Mouse (Mus musculus) cerebellum, adult 11-12 months (tissue): ENCODE results near the gene 1600015I10Rik.
"Not testable (repeated sequence)": the region's sequence is repeated elsewhere in the genome, so short reads cannot be mapped to it uniquely, and the experiment has no call there.

Experiments
- DNase-seq: peaks from one replicate; pipeline ENCODE4 v3.0.0; 2022

The 1600015I10Rik gene

GRCm38 (mm10) chr6:48929595-48929994 is at the start of gene 1600015I10Rik:
TSS of gene 1600015I10Rik (plus strand) at chr6:48929895.
- no peak for DNase-seq

- DNase-seq = no peak
Measured at GRCm38 (mm10) chr6:48894203-48894602, 35.5 kb upstream of the 1600015I10Rik start.

GRCm38 (mm10) chr6:48894938-48895818 is 34.5 kb upstream of the 1600015I10Rik start:
- DNase-seq = no peak

GRCm38 (mm10) chr6:48895941-48896340 is 33.8 kb upstream of the 1600015I10Rik start:
- DNase-seq = no peak

- no peak for DNase-seq
Measured at GRCm38 (mm10) chr6:48896956-48897355, 32.7 kb upstream of the 1600015I10Rik start.

- not testable (repeated sequence) for DNase-seq
Measured at GRCm38 (mm10) chr6:48901316-48901715, 28.4 kb upstream of the 1600015I10Rik start.

- no peak for DNase-seq
Measured at GRCm38 (mm10) chr6:48902511-48903406, 26.9 kb upstream of the 1600015I10Rik start.

GRCm38 (mm10) chr6:48903437-48903836 is 26.3 kb upstream of the 1600015I10Rik start:
- no peak for DNase-seq

- DNase-seq = no peak
Measured at GRCm38 (mm10) chr6:48905606-48906005, 24.1 kb upstream of the 1600015I10Rik start.

- no peak for DNase-seq
Measured at GRCm38 (mm10) chr6:48906371-48906770, 23.3 kb upstream of the 1600015I10Rik start.

GRCm38 (mm10) chr6:48909229-48909628 is 20.5 kb upstream of the 1600015I10Rik start:
- no peak for DNase-seq

GRCm38 (mm10) chr6:48912033-48912432 is 17.7 kb upstream of the 1600015I10Rik start:
- DNase-seq = no peak

GRCm38 (mm10) chr6:48913587-48913986 is 16.1 kb upstream of the 1600015I10Rik start:
- DNase-seq = no peak

- no peak for DNase-seq
Measured at GRCm38 (mm10) chr6:48949596-48949995, 19.9 kb downstream of the 1600015I10Rik start.

- no peak for DNase-seq
Measured at GRCm38 (mm10) chr6:48950676-48951075, 21.0 kb downstream of the 1600015I10Rik start.

GRCm38 (mm10) chr6:48951630-48952029 is 21.9 kb downstream of the 1600015I10Rik start:
- no peak for DNase-seq

GRCm38 (mm10) chr6:48953220-48953619 is 23.5 kb downstream of the 1600015I10Rik start:
- DNase-seq = no peak

- DNase-seq = no peak
Measured at GRCm38 (mm10) chr6:48954211-48954610, 24.5 kb downstream of the 1600015I10Rik start.

GRCm38 (mm10) chr6:48954946-48955345 is 25.3 kb downstream of the 1600015I10Rik start:
- DNase-seq = no peak

GRCm38 (mm10) chr6:48956785-48957184 is 27.1 kb downstream of the 1600015I10Rik start:
- DNase-seq = no peak

GRCm38 (mm10) chr6:48958053-48958452 is 28.4 kb downstream of the 1600015I10Rik start:
- no peak for DNase-seq

GRCm38 (mm10) chr6:48959151-48959550 is 29.5 kb downstream of the 1600015I10Rik start:
- not testable (repeated sequence) for DNase-seq

- not testable (repeated sequence) for DNase-seq
Measured at GRCm38 (mm10) chr6:48966696-48967095, 37.0 kb downstream of the 1600015I10Rik start.
